Mouse (Mus musculus) CD4-positive helper T cell, adult 2 months (primary cell): ENCODE data around the gene Loxl1.
"Not testable (repeated sequence)": the region's sequence is repeated elsewhere in the genome, so short reads cannot be mapped to it uniquely, and the experiment has no call there.

Source experiments
- DNase-seq: peaks from one replicate; pipeline ENCODE4 v3.0.0-alpha.2; 2012; ENCODE audit warnings: low read depth, missing footprints, low spot score

Gene Loxl1

GRCm38 (mm10) chr9:58276346-58276745, 36.6 kb downstream of the Loxl1 start:
- DNase-seq: no peak

GRCm38 (mm10) chr9:58275797-58276196, 37.2 kb downstream of the Loxl1 start:
- DNase-seq: peak; percentile 73

- DNase-seq: peak; percentile 86
Measured at GRCm38 (mm10) chr9:58275115-58275774, 37.7 kb downstream of the Loxl1 start.

GRCm38 (mm10) chr9:58274626-58275025, 38.4 kb downstream of the Loxl1 start:
- no peak for DNase-seq

- no peak for DNase-seq
Measured at GRCm38 (mm10) chr9:58274101-58274604, 38.8 kb downstream of the Loxl1 start.

GRCm38 (mm10) chr9:58272855-58273254, 40.1 kb downstream of the Loxl1 start:
- no peak for DNase-seq

GRCm38 (mm10) chr9:58272068-58272541, 40.9 kb downstream of the Loxl1 start:
- no peak for DNase-seq

GRCm38 (mm10) chr9:58271551-58271950, 41.4 kb downstream of the Loxl1 start:
- DNase-seq: not testable (repeated sequence)

- DNase-seq: peak; percentile 86
Measured at GRCm38 (mm10) chr9:58271109-58271508, 41.9 kb downstream of the Loxl1 start.

GRCm38 (mm10) chr9:58270081-58270480, 42.9 kb downstream of the Loxl1 start:
- DNase-seq: no peak

- DNase-seq: peak; percentile 78
Measured at GRCm38 (mm10) chr9:58268384-58269313, 44.3 kb downstream of the Loxl1 start.

GRCm38 (mm10) chr9:58267046-58267445, 45.9 kb downstream of the Loxl1 start:
- no peak for DNase-seq

- DNase-seq: no peak
Measured at GRCm38 (mm10) chr9:58266571-58267011, 46.4 kb downstream of the Loxl1 start.

GRCm38 (mm10) chr9:58265368-58265767, 47.6 kb downstream of the Loxl1 start:
- no peak for DNase-seq

GRCm38 (mm10) chr9:58262507-58262906, 50.5 kb downstream of the Loxl1 start:
- no peak for DNase-seq

- DNase-seq: no peak
Measured at GRCm38 (mm10) chr9:58255704-58256685, 57.0 kb downstream of the Loxl1 start.

- no peak for DNase-seq
Measured at GRCm38 (mm10) chr9:58255105-58255504, 57.9 kb downstream of the Loxl1 start.

- DNase-seq: not testable (repeated sequence)
Measured at GRCm38 (mm10) chr9:58253805-58254122, 59.2 kb downstream of the Loxl1 start.

GRCm38 (mm10) chr9:58253033-58253804, 59.8 kb downstream of the Loxl1 start, which contains the start of gene Stoml1:
Gene Stoml1, plus strand, starts transcription at chr9:58253164.
- peak; percentile 96 for DNase-seq

- not testable (repeated sequence) for DNase-seq
Measured at GRCm38 (mm10) chr9:58250730-58251129, 62.3 kb downstream of the Loxl1 start.
